Mouse (Mus musculus) testis, postnatal 14 days (tissue): ENCODE results near the gene Aff3.

Experiments used
- DNase-seq: peaks from one replicate; pipeline ENCODE4 v3.0.0; 2021; ENCODE audit warnings: low spot score

Aff3 gene

GRCm38 (mm10) chr1:38436471-38437340 lies 228.0 kb downstream of the Aff3 start:
- no peak for DNase-seq

GRCm38 (mm10) chr1:38430311-38430710 lies 234.4 kb downstream of the Aff3 start:
- peak; percentile 80 for DNase-seq

GRCm38 (mm10) chr1:38428708-38429683 lies 235.8 kb downstream of the Aff3 start:
- DNase-seq, result no peak

GRCm38 (mm10) chr1:38422921-38423320 lies 241.8 kb downstream of the Aff3 start:
- DNase-seq, result no peak

GRCm38 (mm10) chr1:38419331-38419730 lies 245.4 kb downstream of the Aff3 start:
- no peak for DNase-seq

GRCm38 (mm10) chr1:38418181-38419032 lies 246.3 kb downstream of the Aff3 start:
- no peak for DNase-seq

- DNase-seq, result no peak
Measured at GRCm38 (mm10) chr1:38417196-38417595, 247.6 kb downstream of the Aff3 start.

GRCm38 (mm10) chr1:38415511-38415910 lies 249.2 kb downstream of the Aff3 start:
- DNase-seq, result no peak

GRCm38 (mm10) chr1:38411106-38411505 lies 253.6 kb downstream of the Aff3 start:
- DNase-seq, result no peak

- DNase-seq, result no peak
Measured at GRCm38 (mm10) chr1:38410457-38410856, 254.3 kb downstream of the Aff3 start.

GRCm38 (mm10) chr1:38408241-38408640 lies 256.5 kb downstream of the Aff3 start:
- no peak for DNase-seq

- DNase-seq, result no peak
Measured at GRCm38 (mm10) chr1:38403781-38404180, 261.0 kb downstream of the Aff3 start.

- DNase-seq, result no peak
Measured at GRCm38 (mm10) chr1:38401856-38402255, 262.9 kb downstream of the Aff3 start.

- DNase-seq, result no peak
Measured at GRCm38 (mm10) chr1:38399269-38399668, 265.5 kb downstream of the Aff3 start.

GRCm38 (mm10) chr1:38398566-38398965 lies 266.2 kb downstream of the Aff3 start:
- DNase-seq, result no peak

GRCm38 (mm10) chr1:38395194-38395681 lies 269.5 kb downstream of the Aff3 start:
- DNase-seq, result no peak

GRCm38 (mm10) chr1:38394493-38394892 lies 270.3 kb downstream of the Aff3 start:
- no peak for DNase-seq

- no peak for DNase-seq
Measured at GRCm38 (mm10) chr1:38393516-38393915, 271.2 kb downstream of the Aff3 start.

- peak; percentile 24 for DNase-seq
Measured at GRCm38 (mm10) chr1:38392928-38393327, 271.8 kb downstream of the Aff3 start.

GRCm38 (mm10) chr1:38390886-38391249 lies 273.9 kb downstream of the Aff3 start:
- DNase-seq, result peak; percentile 19

GRCm38 (mm10) chr1:38390235-38390885 lies 274.4 kb downstream of the Aff3 start:
- DNase-seq, result peak; percentile 52
